Mouse (Mus musculus) embryonic facial prominence, embryonic 10.5 days (tissue): ENCODE measurements around the gene Slc36a2. TPM values are rescaled to one million over a fixed set of nuclear protein-coding genes. Genes with fewer than 3 reads are reported as not detected.
A peak's percentile ranks its signal among the peaks of the same experiment; 100 is the strongest.

ENCODE experiments used
- DNase-seq: peaks from one replicate; pipeline ENCODE4 v3.0.0-alpha.2; 2017; ENCODE audit warnings: low spot score
- H3K27ac ChIP-seq: fragments of 300-500 bp; sonication (generic); replicated peaks from 2 replicates; pipeline ENCODE4 v1.5.1; 2016; ENCODE audit warnings: mild to moderate bottlenecking
- H3K27me3 ChIP-seq: fragments of 300-500 bp; sonication (generic); replicated peaks from 2 replicates; pipeline ENCODE4 v1.6.1; 2016; ENCODE audit warnings: low read depth, mild to moderate bottlenecking; ENCODE audit not compliant: poor library complexity, severe bottlenecking
- H3K36me3 ChIP-seq: fragments of 300-500 bp; sonication (generic); replicated peaks from 2 replicates; pipeline ENCODE4 v1.6.1; 2016; ENCODE audit warnings: mild to moderate bottlenecking, moderate library complexity
- H3K4me1 ChIP-seq: fragments of 300-500 bp; sonication (generic); 2 replicates; pipeline ENCODE4 v1.6.1; 2016
- H3K4me3 ChIP-seq: fragments of 300-500 bp; sonication (generic); 2 replicates; pipeline ENCODE4 v1.5.1; 2016; ENCODE audit warnings: mild to moderate bottlenecking, moderate library complexity
- H3K9me3 ChIP-seq: fragments of 300-500 bp; sonication (generic); 2 replicates; pipeline ENCODE4 v1.6.1; 2016; ENCODE audit warnings: mild to moderate bottlenecking
- WGBS: fragments of 180-500 bp; shearing (Covaris S2); methylation state at CpG from one replicate; pipeline ENCODE4 v1.1.7; 2016; 5-methylcytosine and 5-hydroxymethylcytosine counted together
- polyA plus RNA-seq: library from polyadenylated mRNA; unstranded; fragments of >200 nt; fragmentation: Nextera tagmentation; extraction: Ambion mirVana; gene quantifications from 2 replicates; pipeline ENCODE4 v1.2.1, GENCODE M21; 2016

The Slc36a2 gene
- polyA plus RNA-seq, 1 experiment from 2014 or later = 0.96 TPM

DNA sequence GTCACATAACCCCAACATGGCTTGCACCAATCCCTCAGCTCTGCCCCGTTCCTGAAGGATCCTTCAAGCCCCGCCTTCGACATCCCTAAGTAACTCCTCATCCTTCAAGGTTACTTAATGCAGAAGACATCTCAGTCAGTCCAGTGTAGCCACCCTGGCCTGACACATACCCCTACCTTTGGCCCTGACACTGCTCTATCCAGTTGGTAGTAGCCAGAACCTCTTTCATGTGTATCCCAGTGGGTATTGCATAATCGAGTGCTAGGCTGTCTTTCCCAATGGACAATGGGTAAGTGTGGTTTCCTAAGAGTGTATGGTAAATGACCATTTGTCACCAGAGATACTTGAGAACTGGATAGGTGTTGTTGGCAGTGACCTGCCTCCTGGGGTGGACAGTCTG, 6.0 kb downstream of the Slc36a2 start:
- DNase-seq = no peak
- Histone ChIP-seq H3K4me3 (no peak overlapping the region), H3K9me3 (no peaks in the 10 kb centered on the region), H3K4me1 (peaks cover 9% of the 10 kb centered on the region), H3K36me3 (no peaks in the 10 kb centered on the region), H3K27ac (no peak overlapping the region), H3K27me3 (no peaks in the 10 kb centered on the region)
- 85% methylated on average over 4 of the region's 4 CpGs for WGBS

DNA sequence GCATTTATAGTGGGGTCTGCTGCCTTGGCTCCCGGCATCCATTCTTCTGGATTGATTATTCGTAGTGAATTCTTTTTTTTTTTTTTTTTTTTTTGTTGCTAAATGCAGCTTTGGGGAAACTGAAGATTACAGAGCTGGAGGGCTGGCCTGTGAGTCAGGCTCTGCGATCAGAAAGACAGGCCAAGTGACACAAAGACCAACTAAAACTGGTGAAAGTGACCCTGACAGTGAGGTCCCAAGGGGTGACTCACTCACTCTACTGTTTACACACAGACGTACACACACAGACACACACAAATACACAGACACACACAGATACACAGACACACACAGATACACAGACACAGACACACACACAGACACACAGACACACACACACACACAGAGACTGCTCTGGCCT, 14.4 kb downstream of the Slc36a2 start:
- Histone ChIP-seq H3K27ac (no peak overlapping the region), H3K4me1 (no peaks in the 10 kb centered on the region), H3K36me3 (no peaks in the 10 kb centered on the region), H3K27me3 (no peaks in the 10 kb centered on the region), H3K4me3 (no peak overlapping the region), H3K9me3 (no peaks in the 10 kb centered on the region)
- WGBS = 83% methylated on average over 4 of the region's 4 CpGs
- DNase-seq = no peak

GRCm38 (mm10) chr11:55168914-55169313, 16.0 kb downstream of the Slc36a2 start:
- no peak overlapping the region for H3K27ac ChIP-seq
- H3K9me3 ChIP-seq = no peaks in the 10 kb centered on the region
- H3K4me3 ChIP-seq = no peak overlapping the region
- 86% methylated on average over 6 of the region's 6 CpGs for WGBS
- H3K27me3 ChIP-seq = no peaks in the 10 kb centered on the region
- no peaks in the 10 kb centered on the region for H3K36me3 ChIP-seq
- DNase-seq = no peak
- H3K4me1 ChIP-seq = no peaks in the 10 kb centered on the region

DNA sequence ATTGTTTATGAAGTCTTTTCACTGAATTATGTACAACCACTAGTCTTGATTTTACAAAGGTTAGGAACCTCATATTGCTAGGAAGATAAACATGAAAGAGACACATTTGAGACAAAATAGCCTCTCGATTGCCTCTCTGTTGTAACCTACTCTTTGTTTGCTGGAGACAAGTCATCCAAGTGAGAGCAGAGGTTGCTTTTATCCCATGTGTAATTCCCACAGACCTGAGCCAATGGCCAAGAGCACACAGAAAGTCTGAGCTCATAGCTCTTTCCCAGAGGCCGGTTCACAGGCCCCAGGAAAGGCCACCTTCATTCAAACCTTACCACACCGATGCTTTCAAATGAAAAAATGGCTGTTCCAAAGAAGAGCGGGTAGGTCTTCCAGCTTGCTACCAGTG, 16.4 kb downstream of the Slc36a2 start:
- H3K9me3 ChIP-seq = no peaks in the 10 kb centered on the region
- DNase-seq = no peak
- no peaks in the 10 kb centered on the region for H3K4me1 ChIP-seq
- H3K36me3 ChIP-seq = no peaks in the 10 kb centered on the region
- no peaks in the 10 kb centered on the region for H3K27me3 ChIP-seq
- no peak overlapping the region for H3K27ac ChIP-seq
- no peak overlapping the region for H3K4me3 ChIP-seq
- 92% methylated on average over 4 of the region's 4 CpGs for WGBS

GRCm38 (mm10) chr11:55165748-55166147, 19.1 kb downstream of the Slc36a2 start:
- WGBS = 92% methylated on average over 7 of the region's 7 CpGs
- DNase-seq = no peak
- H3K27me3 ChIP-seq = no peaks in the 10 kb centered on the region
- H3K4me3 ChIP-seq = no peak overlapping the region
- H3K27ac ChIP-seq = no peak overlapping the region
- H3K4me1 ChIP-seq = no peaks in the 10 kb centered on the region
- H3K36me3 ChIP-seq = no peaks in the 10 kb centered on the region
- H3K9me3 ChIP-seq = no peaks in the 10 kb centered on the region

- no peaks in the 10 kb centered on the region for H3K4me1 ChIP-seq
Measured at GRCm38 (mm10) chr11:55164723-55165122, 20.2 kb downstream of the Slc36a2 start.

DNA sequence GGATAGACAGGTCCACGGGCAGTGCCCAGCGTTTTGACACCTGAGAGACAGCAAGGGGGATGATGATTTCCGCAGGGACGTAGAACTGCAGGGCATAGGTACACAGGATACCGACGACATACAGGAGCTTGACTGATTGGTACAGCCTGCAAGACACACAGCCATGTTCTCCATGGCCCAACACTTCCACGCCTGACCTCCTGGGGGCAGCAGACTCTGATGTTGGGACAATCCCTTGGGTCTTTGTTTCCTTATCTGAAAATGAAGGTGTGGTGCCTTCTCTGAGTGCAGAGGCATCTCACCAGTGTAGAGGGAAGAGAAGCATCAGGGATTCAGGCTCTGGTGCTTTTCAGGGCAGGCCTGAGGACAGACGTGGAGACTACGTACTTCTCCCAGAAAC, 22.2 kb downstream of the Slc36a2 start:
- 49% methylated on average over 9 of the region's 9 CpGs for WGBS
- no peak overlapping the region for H3K4me3 ChIP-seq

More at GRCm38 (mm10) chr11:55164723-55165122, 20.2 kb downstream of the Slc36a2 start:
- 44% methylated on average over 3 of the region's 3 CpGs for WGBS
- H3K4me3 ChIP-seq = no peak overlapping the region
- no peaks in the 10 kb centered on the region for H3K27me3 ChIP-seq
- no peaks in the 10 kb centered on the region for H3K9me3 ChIP-seq
- H3K36me3 ChIP-seq = no peaks in the 10 kb centered on the region
- DNase-seq = peak; percentile 40
- H3K27ac ChIP-seq = no peak overlapping the region

GRCm38 (mm10) chr11:55158785-55159359, 26.0 kb downstream of the Slc36a2 start:
- Histone ChIP-seq H3K4me3 (no peak overlapping the region), H3K27ac (no peak overlapping the region), H3K9me3 (no peaks in the 10 kb centered on the region), H3K4me1 (no peaks in the 10 kb centered on the region), H3K36me3 (no peaks in the 10 kb centered on the region), H3K27me3 (no peaks in the 10 kb centered on the region)
- WGBS = 52% methylated on average over 13 of the region's 13 CpGs
- peak; percentile 79 for DNase-seq

More for the DNA sequence above, 22.2 kb downstream of the Slc36a2 start:
- no peaks in the 10 kb centered on the region for H3K4me1 ChIP-seq
- H3K36me3 ChIP-seq = no peaks in the 10 kb centered on the region
- no peaks in the 10 kb centered on the region for H3K9me3 ChIP-seq
- peak; percentile 55 for DNase-seq
- no peaks in the 10 kb centered on the region for H3K27me3 ChIP-seq
- no peak overlapping the region for H3K27ac ChIP-seq

- Histone ChIP-seq H3K4me3 (no peak overlapping the region), H3K4me1 (no peaks in the 10 kb centered on the region), H3K36me3 (no peaks in the 10 kb centered on the region), H3K27me3 (no peaks in the 10 kb centered on the region), H3K27ac (no peak overlapping the region), H3K9me3 (no peaks in the 10 kb centered on the region)
- no peak for DNase-seq
- 78% methylated on average over 6 of the region's 6 CpGs for WGBS
Measured at GRCm38 (mm10) chr11:55155070-55155421, 29.8 kb downstream of the Slc36a2 start.

DNA sequence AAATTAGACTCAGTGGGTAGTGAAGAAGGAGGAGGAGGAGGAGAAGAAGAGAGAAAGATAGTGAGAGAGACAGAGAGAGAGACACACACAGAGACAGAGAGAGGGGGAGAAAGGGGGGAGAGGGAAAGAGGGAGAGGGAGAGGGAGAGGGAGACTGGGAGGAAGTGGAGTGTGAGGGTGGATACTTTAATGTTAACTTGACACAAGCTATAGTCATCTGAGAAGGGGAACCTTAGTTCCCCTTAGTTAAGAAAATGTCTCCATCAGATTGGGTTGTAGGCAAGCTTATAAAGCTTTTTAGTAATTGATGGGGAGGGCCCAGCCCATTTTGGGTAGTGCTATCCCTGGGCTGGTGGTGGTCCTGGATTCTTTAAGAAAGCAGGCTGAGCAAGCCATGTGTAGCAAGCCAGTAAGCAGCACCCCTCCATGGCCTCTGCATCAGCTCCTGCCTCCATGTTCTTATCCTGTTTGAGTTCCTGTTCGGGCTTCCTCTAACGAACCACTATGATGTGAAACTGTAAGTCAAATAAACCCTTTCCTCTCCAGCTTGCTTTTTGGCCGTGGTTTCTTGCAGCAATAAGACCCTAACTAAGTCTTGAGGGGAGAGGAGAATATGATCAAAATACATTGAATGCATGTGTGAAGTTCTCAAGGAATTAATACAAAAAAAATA, 30.3 kb downstream of the Slc36a2 start:
- Histone ChIP-seq H3K4me3 (no peak overlapping the region), H3K9me3 (no peaks in the 10 kb centered on the region), H3K27ac (no peak overlapping the region), H3K4me1 (no peaks in the 10 kb centered on the region), H3K27me3 (no peaks in the 10 kb centered on the region), H3K36me3 (no peaks in the 10 kb centered on the region)
- WGBS = 71% methylated on average over 3 of the region's 3 CpGs
- no peak for DNase-seq

GRCm38 (mm10) chr11:55151608-55152007, 33.3 kb downstream of the Slc36a2 start, which contains the start of gene Slc36a3:
Gene Slc36a3, minus strand, starts transcription at chr11:55151708.
- no peaks in the 10 kb centered on the region for H3K36me3 ChIP-seq
- DNase-seq = no peak
- 77% methylated on average over 3 of the region's 3 CpGs for WGBS
- no peaks in the 10 kb centered on the region for H3K4me1 ChIP-seq
- H3K27me3 ChIP-seq = no peaks in the 10 kb centered on the region
- H3K27ac ChIP-seq = no peak within 1 kb of the TSS
- H3K4me3 ChIP-seq = no peak within 1 kb of the TSS
- no peaks in the 10 kb centered on the region for H3K9me3 ChIP-seq

DNA sequence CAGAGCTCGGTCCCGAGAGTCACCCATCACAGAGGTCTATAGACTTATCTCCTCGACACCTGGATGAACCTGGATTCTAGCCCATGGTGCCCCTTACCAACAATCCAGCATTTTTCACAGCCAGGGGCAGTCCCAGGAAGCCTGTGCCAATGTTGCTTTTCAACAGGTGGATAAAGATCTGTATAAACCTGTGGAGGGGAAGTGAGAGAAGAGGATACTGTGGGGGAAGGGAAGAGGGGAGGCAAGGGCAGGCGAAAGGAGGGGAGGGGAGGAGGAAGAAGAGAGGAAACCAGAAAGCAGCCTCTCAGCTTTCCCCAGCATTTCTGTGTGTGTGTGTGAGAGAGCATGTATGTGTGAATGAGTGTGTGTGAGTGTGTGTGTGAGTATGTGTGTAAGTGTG, 36.4 kb downstream of the Slc36a2 start:
- Histone ChIP-seq H3K27ac (no peak overlapping the region), H3K36me3 (no peaks in the 10 kb centered on the region), H3K27me3 (no peaks in the 10 kb centered on the region), H3K9me3 (no peaks in the 10 kb centered on the region), H3K4me1 (no peaks in the 10 kb centered on the region), H3K4me3 (no peak overlapping the region)
- no peak for DNase-seq
- WGBS = 82% methylated on average over 4 of the region's 4 CpGs

- no peak overlapping the region for H3K4me3 ChIP-seq
- no peaks in the 10 kb centered on the region for H3K36me3 ChIP-seq
- WGBS = 72% methylated on average over 6 of the region's 6 CpGs
- no peak for DNase-seq
- no peaks in the 10 kb centered on the region for H3K27me3 ChIP-seq
- H3K4me1 ChIP-seq = no peaks in the 10 kb centered on the region
- no peaks in the 10 kb centered on the region for H3K9me3 ChIP-seq
- no peak overlapping the region for H3K27ac ChIP-seq
Measured at GRCm38 (mm10) chr11:55147423-55147822, 37.5 kb downstream of the Slc36a2 start.
